Mouse (Mus musculus) cerebellum, postnatal 14 days (tissue): ENCODE results near the gene Coch.
"Not testable (repeated sequence)": the region's sequence is repeated elsewhere in the genome, so short reads cannot be mapped to it uniquely, and the experiment has no call there.

Experiments used
- DNase-seq, 2 experiments: peaks; one replicate each; pipeline ENCODE4 v3.0.0; 2021; ENCODE audit warnings: mixed read lengths in 2 of 2

Coch gene

DNA sequence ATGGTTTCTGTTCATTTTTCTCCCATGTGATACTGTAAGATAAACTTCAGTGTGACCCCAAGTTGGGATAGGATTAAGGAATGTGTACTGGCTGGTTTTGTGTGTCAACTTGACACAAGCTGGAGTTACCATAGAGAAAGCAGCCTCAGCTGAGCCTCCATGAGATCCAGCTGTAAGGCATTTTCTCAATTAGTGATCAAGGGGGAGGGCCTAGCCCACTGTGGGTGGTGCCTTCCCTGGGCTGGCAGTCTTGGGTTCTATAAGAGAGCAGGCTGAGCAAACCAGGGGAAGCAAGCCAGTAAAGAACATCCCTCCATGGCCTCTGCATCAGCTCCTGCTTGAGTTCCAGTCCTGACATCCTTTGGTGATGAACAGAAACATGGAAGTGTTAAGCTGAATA is 56.3 kb downstream of the Coch start:
- not testable (repeated sequence) for DNase-seq
